Mouse (Mus musculus): Measurements from ENCODE around the gene Sema5a.

GRCm38 (mm10) chr15:32471480-32472050, 227.0 kb downstream of the Sema5a start:
- TF ChIP-seq POLR2A (IDR thresholded peaks at IDR 0.05; ENCODE audit: borderline replicate concordance, control insufficient read depth, low read depth, low read length), result no peak
- no peak for TF ChIP-seq CTCF (IDR thresholded peaks at IDR 0.05; ENCODE audit: control insufficient read depth, insufficient read depth, low read length)
